Mouse (Mus musculus) testis, adult 10 weeks (tissue): ENCODE data around the gene Celf3. TPM values are rescaled to one million over a fixed set of nuclear protein-coding genes. Genes with fewer than 3 reads are reported as not detected.

ENCODE experiments used
- polyA plus RNA-seq: library from polyadenylated mRNA; stranded (reverse); fragments of 350-450 nt; fragmentation: Illumina TruSeq; extraction: RNeasy Lipid Tissue Mini Kit (QIAGEN cat#74804); gene quantifications from one replicate; pipeline ENCODE4 v1.2.3, GENCODE M21; 2014; ENCODE audit warnings: low read depth, low replicate concordance

The Celf3 gene
- 5.2 TPM for polyA plus RNA-seq

DNA sequence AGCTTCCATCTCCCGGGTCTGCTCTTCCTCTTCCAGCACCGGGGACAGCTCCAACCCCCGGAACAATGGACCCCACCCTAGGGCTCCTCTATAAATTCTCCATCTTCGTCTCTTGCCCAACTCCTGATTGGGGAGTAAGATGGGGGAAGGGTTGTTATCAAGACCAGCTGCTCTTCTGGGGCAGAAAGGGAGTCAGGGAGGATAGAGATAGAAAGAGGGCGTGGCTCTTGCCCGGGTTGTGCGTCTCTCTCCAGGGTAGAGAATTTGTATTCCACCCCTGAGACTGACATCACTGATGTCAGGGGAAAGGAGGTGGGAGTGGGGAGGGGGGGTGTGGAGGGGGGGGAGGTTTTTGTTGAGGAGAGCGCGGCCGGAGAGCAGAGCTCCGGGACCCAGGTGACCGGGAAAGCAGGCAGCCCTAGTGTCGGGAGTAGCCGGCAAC is at the start of gene Celf3:
TSS of gene Celf3 (plus strand) at position 315 of the 442 bp plus-strand sequence.

GRCm38 (mm10) chr3:94442951-94443596 is 35.0 kb upstream of the Celf3 start, which contains the start of gene Mrpl9:
Gene Mrpl9, plus strand, starts transcription at chr3:94443318.

DNA sequence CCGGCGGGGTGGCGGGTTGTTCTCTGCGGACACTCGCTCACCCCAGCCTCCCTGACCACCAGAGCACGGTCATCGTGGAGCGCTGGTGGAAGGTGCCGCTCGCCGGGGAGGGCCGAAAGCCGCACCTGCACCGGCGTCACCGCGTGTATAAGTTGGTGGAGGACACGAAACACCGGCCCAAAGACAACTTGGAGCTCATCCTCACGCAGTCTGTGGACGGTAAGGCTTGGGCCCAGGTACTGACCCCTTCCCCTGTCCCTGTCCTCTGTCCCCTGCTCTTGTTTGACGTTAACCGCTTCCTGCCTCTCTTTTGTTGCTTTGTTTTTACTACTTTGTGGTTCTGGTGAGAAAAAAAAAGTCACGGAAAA is 34.5 kb upstream of the Celf3 start, which contains the start of gene Oaz3:
TSS of gene Oaz3 (minus strand) at position 319 of the 368 bp plus-strand sequence.

DNA sequence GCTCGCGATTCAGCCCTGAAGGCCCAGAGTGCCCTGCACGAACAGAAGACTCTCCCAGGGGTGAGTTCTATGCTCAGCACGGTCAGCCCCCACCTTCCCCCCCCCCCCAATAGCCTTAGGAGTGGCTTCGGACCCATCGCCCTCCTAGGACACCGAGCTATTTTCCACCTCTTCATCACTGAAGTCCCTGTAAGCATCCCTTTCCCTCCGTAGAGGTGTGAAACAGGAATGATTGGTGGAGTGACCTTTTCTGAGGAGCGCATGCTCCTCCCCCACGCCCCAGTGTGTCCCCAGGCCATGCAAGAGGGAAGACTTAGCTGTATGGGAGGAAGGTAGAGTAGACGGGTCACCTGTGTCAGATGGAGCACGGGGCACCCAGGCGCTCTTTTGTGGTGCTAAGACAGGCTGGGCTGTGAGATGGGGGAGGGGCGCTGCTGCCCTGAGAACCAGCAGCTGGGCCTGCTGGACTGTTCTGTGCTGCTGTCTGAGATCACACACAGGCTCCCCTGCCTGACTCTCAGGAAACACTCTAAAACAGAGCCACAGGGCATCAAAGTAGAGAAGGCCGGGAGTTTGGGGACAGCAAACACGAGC is 2.3 kb downstream of the Celf3 start, which contains the start of gene Riiad1:
TSS of gene Riiad1 (minus strand) at position 51 of the 594 bp plus-strand sequence.

Other genes with a start within 250 kb of the Celf3 start
- gene Gm4778, start 214.3 kb upstream of the Celf3 start, polyA plus RNA-seq = not detected
- gene Them4, start 168.2 kb upstream of the Celf3 start, polyA plus RNA-seq = 45.5 TPM
- not detected for gene Them5, start 136.2 kb upstream of the Celf3 start, polyA plus RNA-seq
- gene C2cd4d, start 115.9 kb upstream of the Celf3 start, polyA plus RNA-seq = not detected
- gene Rorc, start 105.5 kb upstream of the Celf3 start, polyA plus RNA-seq = 1.8 TPM
- gene Lingo4, start 79.8 kb upstream of the Celf3 start, polyA plus RNA-seq = not detected
- 75.8 TPM for gene Tdrkh, start 65.0 kb upstream of the Celf3 start, polyA plus RNA-seq
- gene Mrpl9, start 35.0 kb upstream of the Celf3 start, polyA plus RNA-seq = 16.2 TPM
- 1,974 TPM for gene Oaz3, start 34.4 kb upstream of the Celf3 start, polyA plus RNA-seq
- gene Riiad1, start 2.0 kb downstream of the Celf3 start, polyA plus RNA-seq = 300 TPM
- gene Snx27, start 104.4 kb downstream of the Celf3 start, polyA plus RNA-seq = 76.0 TPM
- gene Gm10972, start 164.8 kb downstream of the Celf3 start, polyA plus RNA-seq = not detected
- 7.3 TPM for gene Tuft1, start 180.6 kb downstream of the Celf3 start, polyA plus RNA-seq
- gene Selenbp2, start 215.3 kb downstream of the Celf3 start, polyA plus RNA-seq = not detected